Mouse (Mus musculus) bone marrow macrophage, adult 2 months (primary cell): Measurements from ENCODE around the gene Gal3st3. TPM values are rescaled to one million over a fixed set of nuclear protein-coding genes. Genes with fewer than 3 reads are reported as not detected.

Source experiments
- H3K27ac ChIP-seq: 2 replicates; pipeline ENCODE4 v1.5.1; 2012; ENCODE audit warnings: low read depth, low read length; ENCODE audit not compliant: insufficient read depth
- H3K4me1 ChIP-seq: 2 replicates; pipeline ENCODE4 v1.6.1; 2012; ENCODE audit warnings: low read length; ENCODE audit not compliant: control insufficient read depth, insufficient read depth
- H3K4me3 ChIP-seq: 2 replicates; pipeline ENCODE4 v1.5.1; 2012; ENCODE audit warnings: mild to moderate bottlenecking, low read length, moderate library complexity; ENCODE audit not compliant: insufficient read depth
- CTCF ChIP-seq: IDR thresholded peaks from 2 replicates; pipeline ENCODE4 v1.5.1; 2012; ENCODE audit warnings: low read depth, mild to moderate bottlenecking, low read length, moderate library complexity
- POLR2A ChIP-seq: IDR thresholded peaks from 2 replicates; pipeline ENCODE4 v1.6.1; 2012; ENCODE audit warnings: mild to moderate bottlenecking, low read depth, low read length, borderline replicate concordance
- polyA plus RNA-seq: library from polyadenylated mRNA; stranded (reverse); fragments of >200 nt; gene quantifications from 2 replicates; pipeline ENCODE4 v1.2.4, GENCODE M21; 2012; ENCODE audit not compliant: missing spikeins, insufficient read depth, insufficient read length

The Gal3st3 gene
- polyA plus RNA-seq, result not detected in 2 replicates

GRCm38 (mm10) chr19:5297903-5298800, at the start of gene Gal3st3:
Gene Gal3st3, plus strand, starts transcription at chr19:5298331.
- peaks cover 11% of the 10 kb centered on the region for H3K4me1 ChIP-seq
- no peak within 1 kb of the TSS for H3K27ac ChIP-seq
- TF ChIP-seq CTCF, result no peak
- TF ChIP-seq POLR2A, result no peak
- H3K4me3 ChIP-seq, result no peak within 1 kb of the TSS

- peaks cover 18% of the 10 kb centered on the region for H3K4me1 ChIP-seq
- TF ChIP-seq CTCF (no peak), POLR2A (no peak)
- peak overlapping the region; percentile 83 for H3K27ac ChIP-seq
- H3K4me3 ChIP-seq, result no peak overlapping the region
These were observed 41.0 kb upstream of the Gal3st3 start for GRCm38 (mm10) chr19:5257140-5257539.

GRCm38 (mm10) chr19:5267015-5267414, 31.1 kb upstream of the Gal3st3 start:
- Histone ChIP-seq H3K4me1 (peaks cover 23% of the 10 kb centered on the region), H3K27ac (no peak overlapping the region), H3K4me3 (no peak overlapping the region)
- TF ChIP-seq CTCF (no peak), POLR2A (no peak)

GRCm38 (mm10) chr19:5268017-5268416, 30.1 kb upstream of the Gal3st3 start:
- Histone ChIP-seq H3K4me3 (no peak overlapping the region), H3K4me1 (peaks cover 23% of the 10 kb centered on the region), H3K27ac (no peak overlapping the region)
- TF ChIP-seq CTCF, result no peak
- TF ChIP-seq POLR2A, result no peak

- no peak overlapping the region for H3K27ac ChIP-seq
- TF ChIP-seq CTCF (no peak), POLR2A (no peak)
- no peak overlapping the region for H3K4me3 ChIP-seq
- H3K4me1 ChIP-seq, result peaks cover 28% of the 10 kb centered on the region
These were observed 29.3 kb upstream of the Gal3st3 start for GRCm38 (mm10) chr19:5268875-5269274.

- TF ChIP-seq CTCF (no peak), POLR2A (no peak)
- H3K4me3 ChIP-seq, result no peak overlapping the region
- no peak overlapping the region for H3K27ac ChIP-seq
- H3K4me1 ChIP-seq, result peaks cover 33% of the 10 kb centered on the region
These were observed 28.7 kb upstream of the Gal3st3 start for GRCm38 (mm10) chr19:5269392-5269791.

- peaks cover 32% of the 10 kb centered on the region for H3K4me1 ChIP-seq
- H3K27ac ChIP-seq, result no peak overlapping the region
- TF ChIP-seq POLR2A (no peak), CTCF (no peak)
- no peak overlapping the region for H3K4me3 ChIP-seq
These were observed 26.7 kb upstream of the Gal3st3 start for GRCm38 (mm10) chr19:5271430-5271829.

- Histone ChIP-seq H3K4me3 (peak overlapping the region; percentile 90), H3K4me1 (peaks cover 28% of the 10 kb centered on the region), H3K27ac (peak overlapping the region; percentile 82)
- TF ChIP-seq CTCF, result no peak
- TF ChIP-seq POLR2A, result no peak
These were observed 25.8 kb upstream of the Gal3st3 start for GRCm38 (mm10) chr19:5272326-5272795.

- TF ChIP-seq POLR2A (no peak), CTCF (no peak)
- H3K27ac ChIP-seq, result peak within 1 kb of the TSS; percentile 82
- H3K4me3 ChIP-seq, result peak within 1 kb of the TSS; percentile 90
- peaks cover 27% of the 10 kb centered on the region for H3K4me1 ChIP-seq
These were observed 25.1 kb upstream of the Gal3st3 start, which contains the start of gene Pacs1 for GRCm38 (mm10) chr19:5272801-5273733. Gene Pacs1, minus strand, starts transcription at chr19:5273119.
